Mouse (Mus musculus) hematopoietic stem cell, adult 5-6 weeks (primary cell): ENCODE measurements at regions not wholly inside any gene's neighbourhood (a gene's known extent, or its start where the extent isn't known, plus 50 kb on each side); places are given as distances from the start of the nearest gene placed in this dataset.
A peak's percentile ranks its signal among the peaks of the same experiment; 100 is the strongest.
"Not testable (repeated sequence)": the region's sequence is repeated elsewhere in the genome, so short reads cannot be mapped to it uniquely, and the experiment has no call there.

Experiments used
- ATAC-seq, 2 experiments: fragments of 125-278 bp in 1 of 2; replicated peaks in 1 of 2; 2 replicates each; pipeline ENCODE4 v1.8.0; 2016 to 2017; ENCODE audit warnings: inconsistent platforms in 2 of 2, mild to moderate bottlenecking in 2 of 2, moderate number of reproducible peaks in 2 of 2, low read depth in 1 of 2, moderate TSS enrichment in 1 of 2; ENCODE audit not compliant: low FRiP score in 2 of 2, poor library complexity in 2 of 2, severe bottlenecking in 2 of 2, insufficient read depth in 1 of 2, low TSS enrichment in 1 of 2

GRCm38 (mm10) chr12:36917576-36918106 is 190.7 kb upstream of the Meox2 start:
- no peak for ATAC-seq

DNA sequence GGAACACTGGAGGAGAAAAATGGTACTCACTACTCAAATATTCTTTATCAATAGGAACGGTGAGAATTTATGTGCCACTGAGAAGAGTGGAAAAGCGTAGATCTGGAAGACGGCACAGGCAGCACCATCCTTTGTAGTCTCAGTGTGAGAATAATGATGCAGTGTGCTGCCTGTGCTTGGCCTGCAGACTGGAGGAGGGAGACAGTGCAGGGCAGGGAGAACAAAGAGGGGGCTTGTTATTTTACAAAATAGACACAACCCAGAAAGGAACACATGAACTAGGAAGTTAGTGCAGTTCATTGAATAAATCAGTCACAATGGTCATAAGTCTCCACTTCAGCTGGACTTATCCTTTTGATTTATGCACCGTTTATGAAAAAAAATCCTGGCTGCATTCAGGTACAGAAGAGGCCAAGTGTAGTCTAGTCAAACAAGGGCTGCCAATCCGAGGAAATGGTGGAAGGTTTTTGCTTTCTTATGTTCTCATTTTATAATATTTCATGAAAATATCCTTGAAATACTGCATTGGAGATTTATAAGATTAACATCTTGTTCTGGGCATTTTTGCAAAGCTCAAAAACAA is 190.0 kb upstream of the Meox2 start:
- no peak for ATAC-seq

GRCm38 (mm10) chr12:36923558-36923957 is 184.8 kb upstream of the Meox2 start:
- no peak for ATAC-seq

DNA sequence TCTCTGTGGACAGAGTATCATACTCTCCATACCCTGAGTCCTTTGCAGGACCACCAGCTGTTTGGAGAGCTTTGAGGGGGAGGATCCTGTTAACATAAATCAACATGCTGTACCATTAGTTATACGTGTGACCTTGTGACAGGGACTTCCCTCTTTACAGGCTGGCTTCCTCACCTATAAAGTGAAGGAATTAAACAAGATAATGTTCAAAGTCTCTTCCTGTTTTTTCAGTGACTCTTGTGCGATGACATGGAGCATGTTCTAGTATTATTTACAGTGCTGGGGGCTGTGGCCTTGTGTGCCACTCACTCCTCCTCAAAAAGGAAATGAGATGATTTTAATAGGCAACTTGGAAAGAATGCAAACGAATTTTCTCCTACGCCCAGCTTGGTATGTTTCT is 182.1 kb upstream of the Meox2 start:
- ATAC-seq, result peak; percentile 81 to 82

DNA sequence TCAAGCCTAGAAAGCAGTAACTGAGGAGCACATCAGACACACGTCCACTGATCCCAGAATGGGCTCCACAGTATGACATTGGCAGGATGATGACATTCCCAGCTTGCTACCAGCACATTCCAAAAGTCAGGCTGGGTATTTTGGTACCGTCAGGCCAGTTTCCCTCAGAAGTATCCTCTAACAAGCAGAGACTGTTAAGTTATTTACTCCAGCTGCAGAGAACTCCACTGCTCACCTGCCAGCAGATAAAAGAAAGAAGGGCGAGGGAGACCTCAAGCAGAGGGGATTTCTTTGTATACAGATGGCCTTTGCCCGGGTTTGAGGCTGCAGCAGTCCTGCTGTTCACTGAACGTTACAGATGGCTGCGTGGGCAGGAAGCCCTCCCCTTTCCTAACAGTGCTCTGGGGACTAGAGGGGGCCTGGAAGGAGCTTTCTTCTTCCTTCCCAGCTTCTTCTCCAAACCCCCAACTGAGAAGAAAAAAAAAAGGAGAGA is 175.2 kb upstream of the Meox2 start:
- ATAC-seq, result peak; percentile 60 to 64; a peak in 2 of 4 replicates

- no peak for ATAC-seq
Observed at GRCm38 (mm10) chr12:36943903-36944302, 164.4 kb upstream of the Meox2 start.

GRCm38 (mm10) chr12:36945964-36946363 is 162.4 kb upstream of the Meox2 start:
- ATAC-seq, result no peak

DNA sequence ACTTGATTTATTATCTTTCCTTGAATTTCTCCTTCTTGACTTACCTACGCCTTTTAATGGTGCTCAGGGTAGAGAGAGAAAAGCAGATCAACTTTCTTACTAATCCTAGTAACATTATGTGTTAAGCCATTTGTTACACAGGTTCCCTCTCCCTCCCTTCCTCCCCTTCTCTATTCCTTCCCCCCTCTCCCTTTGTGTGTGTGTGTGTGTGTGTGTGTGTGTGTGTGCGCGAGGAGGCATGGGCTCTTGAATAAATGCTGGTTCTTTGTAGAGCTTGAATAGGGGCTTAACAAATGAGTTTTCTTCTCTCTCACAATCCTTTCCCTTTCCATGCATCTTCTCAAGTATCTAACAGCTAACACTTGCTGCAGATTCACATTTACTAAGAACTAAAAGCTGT is 160.4 kb upstream of the Meox2 start:
- no peak for ATAC-seq

DNA sequence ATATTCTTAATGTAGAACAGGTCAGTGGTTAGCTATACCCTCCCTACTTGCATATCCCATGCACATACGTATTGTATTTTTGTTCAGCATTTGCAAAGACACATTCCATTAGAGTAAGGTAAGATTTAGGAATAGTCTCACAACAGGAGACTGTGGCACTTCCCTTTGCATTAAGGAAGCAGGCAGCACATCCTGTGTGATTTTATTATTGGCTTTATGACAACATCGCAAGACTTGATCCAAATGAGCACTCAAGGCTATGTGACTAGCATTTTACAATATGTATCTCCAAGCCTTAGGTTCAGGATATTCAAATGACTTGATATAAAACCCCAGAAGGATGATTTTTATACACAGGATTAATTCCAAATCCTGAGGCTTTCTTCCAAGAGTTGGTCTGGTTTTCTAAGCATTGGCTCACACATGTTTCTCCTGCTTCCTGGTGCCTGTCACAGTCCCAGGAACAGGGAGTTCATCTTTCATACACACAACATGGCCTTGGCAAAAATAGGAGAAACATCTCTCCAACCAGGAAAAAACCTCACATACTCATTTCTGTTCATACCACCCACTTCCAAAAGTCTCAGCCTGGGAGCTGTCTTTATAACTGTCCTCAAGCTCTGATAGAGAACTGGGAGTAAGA is 159.1 kb upstream of the Meox2 start:
- no peak for ATAC-seq

DNA sequence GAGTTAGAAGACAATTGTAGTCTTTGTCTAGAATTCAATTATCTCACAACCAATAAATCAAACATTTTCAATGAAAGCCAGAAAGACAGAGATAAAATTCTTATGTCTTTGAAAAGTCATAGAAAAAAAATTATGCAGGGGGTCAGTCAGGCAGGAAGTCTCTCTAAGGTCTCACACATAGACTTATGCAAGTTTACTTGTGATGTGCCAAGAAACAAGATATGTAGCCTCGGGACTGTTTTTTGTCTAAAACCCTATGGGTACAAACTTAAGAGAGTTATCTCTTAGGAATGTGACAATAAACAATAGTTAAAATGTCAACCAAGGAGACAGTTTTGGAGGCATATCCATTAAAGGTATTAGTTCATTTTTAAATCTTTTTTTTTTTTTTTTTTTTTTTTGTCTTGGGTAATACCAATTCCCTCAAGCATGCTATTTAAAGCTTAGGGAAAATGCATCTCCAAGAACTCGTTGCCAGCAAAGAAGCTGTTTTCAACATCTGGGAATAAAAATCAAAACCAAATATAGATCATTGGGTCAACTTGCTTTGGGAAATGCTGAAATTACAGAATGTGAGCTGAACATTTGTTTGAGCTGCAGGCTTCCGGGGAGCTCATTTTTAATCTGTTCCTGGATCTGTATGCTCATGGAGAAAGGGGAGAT is 133.8 kb upstream of the Meox2 start:
- ATAC-seq, result no peak

GRCm38 (mm10) chr12:36977141-36977540 is 131.2 kb upstream of the Meox2 start:
- no peak for ATAC-seq

DNA sequence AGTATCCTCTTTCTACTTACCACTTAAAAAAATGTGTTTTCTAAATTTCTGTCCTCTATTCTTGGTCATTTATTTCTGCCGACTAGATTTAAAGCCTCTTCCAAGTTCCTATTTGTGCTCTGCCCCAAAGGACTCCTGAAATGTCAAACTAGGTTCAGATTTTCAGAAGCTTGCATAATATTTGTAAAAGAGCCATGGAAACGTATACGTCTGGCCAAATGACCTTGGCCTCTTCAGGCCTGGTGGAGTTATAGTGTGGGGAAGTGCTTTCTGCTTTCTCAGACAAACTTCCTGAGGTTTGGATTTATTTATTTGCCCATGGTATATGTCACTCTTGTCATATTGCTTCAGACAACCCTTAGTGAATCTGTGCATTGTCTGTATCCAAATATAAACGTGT is 117.2 kb upstream of the Meox2 start:
- no peak for ATAC-seq

DNA sequence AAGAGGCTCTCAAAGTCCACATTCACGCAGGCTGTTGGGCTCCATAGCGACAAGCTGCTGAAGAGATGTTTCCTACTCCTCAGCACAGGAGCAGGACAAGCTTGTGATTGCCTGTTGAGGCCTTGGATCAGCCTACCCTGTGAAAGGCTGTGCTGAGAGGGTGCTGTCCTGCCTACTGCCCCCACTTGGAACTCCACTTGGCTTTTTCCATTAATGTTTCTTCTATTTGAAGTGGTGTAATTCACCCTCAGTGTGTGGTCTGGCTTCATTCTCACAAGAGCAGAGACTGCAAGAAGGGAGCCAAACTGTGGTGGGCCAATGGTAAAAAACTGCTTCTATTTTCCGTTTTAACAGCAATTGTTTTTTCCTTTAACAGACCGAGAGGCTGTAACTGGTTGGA is 116.4 kb upstream of the Meox2 start:
- no peak for ATAC-seq

DNA sequence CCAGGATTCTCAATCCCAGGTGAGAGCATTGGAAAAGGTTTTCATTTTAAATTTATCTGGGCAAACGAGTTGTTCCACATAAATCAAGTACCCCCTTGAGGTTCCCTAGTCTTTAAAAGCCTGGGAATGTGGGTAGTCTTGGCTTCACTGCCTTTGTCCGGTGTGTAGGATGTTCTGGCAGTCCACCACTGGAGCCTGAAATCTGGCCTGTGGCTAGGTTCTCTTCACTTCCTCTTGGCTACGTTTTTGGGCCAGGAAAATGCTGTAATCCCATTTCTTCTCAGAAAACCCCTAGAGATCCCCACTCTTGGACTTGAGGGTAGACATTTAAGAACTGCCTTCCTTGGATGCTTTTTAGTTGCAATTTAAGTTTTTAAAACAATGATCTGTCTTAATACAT is 106.9 kb upstream of the Meox2 start:
- ATAC-seq, result no peak

DNA sequence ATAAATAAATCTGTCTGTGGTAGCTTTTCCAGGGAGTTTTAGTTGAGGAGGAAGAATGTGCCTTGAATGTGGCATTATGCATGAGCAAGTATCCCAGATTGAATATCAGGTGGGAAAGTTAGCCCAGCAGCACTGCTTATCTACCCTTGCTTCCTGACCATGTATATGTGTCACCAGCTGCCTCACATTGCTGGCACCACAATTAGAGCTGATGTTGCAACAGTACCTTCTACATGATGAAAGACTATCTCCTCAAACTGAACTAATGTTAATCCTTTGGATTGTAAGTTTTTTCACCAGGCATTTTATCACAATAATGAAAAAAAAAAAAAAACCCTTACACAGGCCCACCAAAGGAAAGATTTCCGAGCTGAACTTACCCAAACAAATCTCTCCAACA is 103.1 kb upstream of the Meox2 start:
- no peak for ATAC-seq

DNA sequence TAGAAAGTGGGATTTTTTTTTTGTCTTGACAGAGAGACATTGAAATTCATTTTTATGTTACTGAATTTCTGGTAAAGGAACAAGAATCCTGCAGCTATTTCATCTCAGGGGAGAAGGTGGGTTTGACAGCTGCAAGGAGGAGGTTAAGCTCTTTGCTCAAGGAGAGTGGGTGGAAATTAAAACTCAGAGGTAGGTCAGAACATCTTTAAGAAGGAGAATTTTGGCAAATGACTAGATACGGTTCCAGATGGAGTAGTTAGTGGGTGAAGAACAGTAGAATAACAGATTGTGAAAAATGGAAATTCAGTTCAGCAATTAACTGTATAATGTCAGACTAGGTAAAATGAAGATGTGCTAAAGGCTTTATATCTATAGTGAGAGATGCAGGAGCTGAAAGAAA is 98.0 kb upstream of the Meox2 start:
- no peak for ATAC-seq

- ATAC-seq, result no peak
Observed at GRCm38 (mm10) chr12:37014401-37014800, 93.9 kb upstream of the Meox2 start.

GRCm38 (mm10) chr12:37014945-37015344 is 93.4 kb upstream of the Meox2 start:
- not testable (repeated sequence) for ATAC-seq
